Mouse (Mus musculus): ENCODE measurements at regions not wholly inside any gene's neighbourhood (a gene's known extent, or its start where the extent isn't known, plus 50 kb on each side); places are given as distances from the start of the nearest gene placed in this dataset.

DNA sequence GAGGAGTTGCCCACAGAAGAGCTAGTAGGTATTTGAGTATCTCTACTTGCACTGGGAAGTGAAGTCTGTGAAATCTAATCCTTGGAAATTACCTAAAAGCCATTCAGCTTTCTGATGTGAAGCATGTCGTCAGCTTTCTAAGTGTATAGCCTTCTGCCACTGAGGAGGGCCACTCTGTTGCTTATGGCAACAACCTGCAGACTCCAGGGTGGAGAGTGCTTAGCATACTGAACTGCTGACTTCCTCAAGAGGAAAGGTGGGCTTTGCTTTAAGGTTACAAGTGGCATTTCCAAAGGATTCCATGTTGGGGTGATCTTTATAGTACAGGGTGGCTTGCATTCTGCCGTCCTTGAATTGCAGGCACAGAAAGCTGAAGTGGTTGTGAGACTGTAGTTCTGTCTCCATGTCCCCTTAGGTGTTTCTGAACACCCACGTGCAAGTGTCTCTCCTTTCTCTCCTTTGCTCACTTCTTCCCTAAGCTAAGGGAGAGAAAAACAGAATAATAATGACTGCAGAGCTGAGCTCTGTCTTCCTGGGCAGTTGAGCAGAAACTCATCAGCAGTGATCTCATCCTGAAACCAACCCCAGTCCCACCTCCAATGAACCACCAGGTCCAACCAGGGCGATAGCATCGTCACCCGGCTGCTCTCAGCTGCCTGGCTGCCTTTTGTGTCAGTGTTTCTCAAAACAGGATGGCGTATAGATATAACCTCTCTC is 292.3 kb upstream of the Nrp1 start:
- Histone ChIP-seq H3K27me3 (ENCODE audit: poor library complexity, severe bottlenecking) (no peaks in the 10 kb centered on the region), H3K4me1 (0 out of 2 replicates have a peak, but pooled peaks cover 7% of the 10 kb centered on the region), H3K4me3 (no peak overlapping the region), H3K9me3 (no peaks in the 10 kb centered on the region), H3K36me3 (replicated peaks) (no peaks in the 10 kb centered on the region), H3K27ac (no peak overlapping the region)
- 75% methylated on average over 7 of the region's 7 CpGs for WGBS
- DNase-seq (ENCODE audit: extremely low spot score, low spot score) = no peak

GRCm38 (mm10) chr8:128069749-128070148 is 288.7 kb upstream of the Nrp1 start:
- Histone ChIP-seq H3K27ac (no peak overlapping the region), H3K4me1 (0 out of 2 replicates have a peak, but pooled peaks cover 7% of the 10 kb centered on the region), H3K36me3 (replicated peaks) (no peaks in the 10 kb centered on the region), H3K4me3 (no peak overlapping the region), H3K9me3 (no peaks in the 10 kb centered on the region), H3K27me3 (ENCODE audit: poor library complexity, severe bottlenecking) (no peaks in the 10 kb centered on the region)
- 76% methylated on average over 2 of the region's 2 CpGs for WGBS
- DNase-seq (ENCODE audit: extremely low spot score, low spot score) = no peak

GRCm38 (mm10) chr8:128075566-128075965 is 282.8 kb upstream of the Nrp1 start:
- no peak for DNase-seq (ENCODE audit: extremely low spot score, low spot score)
- no peak overlapping the region for H3K4me3 ChIP-seq
- H3K36me3 ChIP-seq (replicated peaks) = no peaks in the 10 kb centered on the region
- H3K27ac ChIP-seq = no peak overlapping the region
- peaks cover 5% of the 10 kb centered on the region; the same call in 1 of the 2 replicates for H3K4me1 ChIP-seq
- 79% methylated on average over 1 of the region's 1 CpGs for WGBS
- H3K9me3 ChIP-seq = no peaks in the 10 kb centered on the region
- no peaks in the 10 kb centered on the region for H3K27me3 ChIP-seq (ENCODE audit: poor library complexity, severe bottlenecking)

GRCm38 (mm10) chr8:128076226-128076625 is 282.2 kb upstream of the Nrp1 start:
- no peaks in the 10 kb centered on the region for H3K9me3 ChIP-seq
- WGBS = 95% methylated on average over 4 of the region's 4 CpGs

DNA sequence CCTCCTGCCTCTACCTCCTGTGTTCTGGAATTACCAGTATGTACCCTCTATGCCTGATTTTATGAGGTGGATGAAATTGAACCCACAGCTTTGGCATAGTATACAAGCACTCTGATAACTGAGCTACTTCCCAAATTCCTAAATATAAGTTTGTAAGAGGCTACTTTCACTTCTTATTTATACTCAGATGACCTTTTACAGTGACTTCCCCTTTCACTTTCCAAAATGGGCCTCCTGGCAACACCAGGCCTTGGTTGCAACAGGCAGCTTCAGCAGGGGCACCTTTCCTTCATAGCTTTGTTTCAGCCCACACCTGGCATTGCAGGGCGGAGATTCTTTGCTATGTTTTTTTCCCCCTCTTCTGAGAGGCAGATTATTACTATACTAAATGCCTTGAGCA is 279.7 kb upstream of the Nrp1 start:
- Histone ChIP-seq H3K27me3 (ENCODE audit: poor library complexity, severe bottlenecking) (no peaks in the 10 kb centered on the region), H3K4me1 (peaks cover 5% of the 10 kb centered on the region; the same call in 1 of the 2 replicates), H3K27ac (no peak overlapping the region), H3K36me3 (replicated peaks) (no peaks in the 10 kb centered on the region), H3K4me3 (no peak overlapping the region), H3K9me3 (no peaks in the 10 kb centered on the region)
- 98% methylated on average over 1 of the region's 1 CpGs for WGBS
- DNase-seq (ENCODE audit: extremely low spot score, low spot score) = no peak

More at GRCm38 (mm10) chr8:128076226-128076625, 282.2 kb upstream of the Nrp1 start:
- no peak for DNase-seq (ENCODE audit: extremely low spot score, low spot score)
- Histone ChIP-seq H3K36me3 (replicated peaks) (no peaks in the 10 kb centered on the region), H3K27ac (no peak overlapping the region), H3K27me3 (ENCODE audit: poor library complexity, severe bottlenecking) (no peaks in the 10 kb centered on the region), H3K4me3 (no peak overlapping the region), H3K4me1 (peaks cover 5% of the 10 kb centered on the region; the same call in 1 of the 2 replicates)

- 94% methylated on average over 1 of the region's 1 CpGs for WGBS
- DNase-seq (ENCODE audit: extremely low spot score, low spot score) = no peak
- no peaks in the 10 kb centered on the region for H3K36me3 ChIP-seq (replicated peaks)
These were observed 272.6 kb upstream of the Nrp1 start for GRCm38 (mm10) chr8:128085800-128086199.

GRCm38 (mm10) chr8:128087500-128087899 is 270.9 kb upstream of the Nrp1 start:
- no peaks in the 10 kb centered on the region for H3K36me3 ChIP-seq (replicated peaks)
- no peak overlapping the region for H3K4me3 ChIP-seq
- no peaks in the 10 kb centered on the region for H3K4me1 ChIP-seq
- no peak overlapping the region for H3K27ac ChIP-seq
- H3K27me3 ChIP-seq (ENCODE audit: poor library complexity, severe bottlenecking) = 0 out of 2 replicates have a peak, but pooled peaks cover 4% of the 10 kb centered on the region
- no peaks in the 10 kb centered on the region for H3K9me3 ChIP-seq
- DNase-seq (ENCODE audit: extremely low spot score, low spot score) = no peak
- 84% methylated on average over 1 of the region's 1 CpGs for WGBS

More at GRCm38 (mm10) chr8:128085800-128086199, 272.6 kb upstream of the Nrp1 start:
- no peaks in the 10 kb centered on the region for H3K4me1 ChIP-seq
- no peaks in the 10 kb centered on the region for H3K9me3 ChIP-seq
- H3K27ac ChIP-seq = no peak overlapping the region
- H3K4me3 ChIP-seq = no peak overlapping the region
- 0 out of 2 replicates have a peak, but pooled peaks cover 4% of the 10 kb centered on the region for H3K27me3 ChIP-seq (ENCODE audit: poor library complexity, severe bottlenecking)

DNA sequence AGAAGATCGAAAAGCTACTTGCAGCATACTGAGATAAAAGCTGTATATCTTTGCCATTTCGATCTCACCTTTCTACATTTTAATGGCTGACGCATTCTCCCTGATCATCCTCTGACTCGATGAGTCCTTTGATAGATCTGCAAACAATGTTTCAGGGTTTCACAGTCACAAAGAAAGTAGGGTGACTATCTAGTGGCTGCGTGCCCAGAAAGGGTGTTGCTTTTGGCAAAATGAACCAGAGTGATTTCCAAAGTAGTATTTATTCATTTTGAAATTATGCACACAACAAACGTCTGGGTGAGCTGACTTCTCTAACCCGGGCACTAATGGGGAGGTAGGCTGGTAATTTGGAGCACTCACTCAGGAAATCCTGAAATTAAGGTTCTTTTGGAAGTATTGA is 265.6 kb upstream of the Nrp1 start:
- Histone ChIP-seq H3K9me3 (no peaks in the 10 kb centered on the region), H3K4me1 (0 out of 2 replicates have a peak, but pooled peaks cover 3% of the 10 kb centered on the region), H3K27me3 (ENCODE audit: poor library complexity, severe bottlenecking) (peaks cover 4% of the 10 kb centered on the region; the same call in 1 of the 2 replicates), H3K4me3 (no peak overlapping the region), H3K36me3 (replicated peaks) (no peaks in the 10 kb centered on the region), H3K27ac (no peak overlapping the region)
- WGBS = 92% methylated on average over 7 of the region's 7 CpGs
- no peak for DNase-seq (ENCODE audit: extremely low spot score, low spot score)

GRCm38 (mm10) chr8:128095451-128095850 is 263.0 kb upstream of the Nrp1 start:
- Histone ChIP-seq H3K27ac (no peak overlapping the region), H3K27me3 (ENCODE audit: poor library complexity, severe bottlenecking) (no peaks in the 10 kb centered on the region; the same call in 1 of the 2 replicates), H3K4me1 (0 out of 2 replicates have a peak, but pooled peaks cover 3% of the 10 kb centered on the region), H3K4me3 (no peak overlapping the region), H3K9me3 (no peaks in the 10 kb centered on the region), H3K36me3 (replicated peaks) (no peaks in the 10 kb centered on the region)
- WGBS = 86% methylated on average over 1 of the region's 1 CpGs
- no peak for DNase-seq (ENCODE audit: extremely low spot score, low spot score)

GRCm38 (mm10) chr8:128097601-128098000 is 260.8 kb upstream of the Nrp1 start:
- DNase-seq (ENCODE audit: extremely low spot score, low spot score) = no peak
- H3K9me3 ChIP-seq = no peaks in the 10 kb centered on the region
- 73% methylated on average over 3 of the region's 3 CpGs for WGBS
- H3K27ac ChIP-seq = no peak overlapping the region
- H3K4me3 ChIP-seq = no peak overlapping the region
- H3K36me3 ChIP-seq (replicated peaks) = no peaks in the 10 kb centered on the region
- no peaks in the 10 kb centered on the region; the same call in 1 of the 2 replicates for H3K27me3 ChIP-seq (ENCODE audit: poor library complexity, severe bottlenecking)
- H3K4me1 ChIP-seq = 0 out of 2 replicates have a peak, but pooled peaks cover 3% of the 10 kb centered on the region

DNA sequence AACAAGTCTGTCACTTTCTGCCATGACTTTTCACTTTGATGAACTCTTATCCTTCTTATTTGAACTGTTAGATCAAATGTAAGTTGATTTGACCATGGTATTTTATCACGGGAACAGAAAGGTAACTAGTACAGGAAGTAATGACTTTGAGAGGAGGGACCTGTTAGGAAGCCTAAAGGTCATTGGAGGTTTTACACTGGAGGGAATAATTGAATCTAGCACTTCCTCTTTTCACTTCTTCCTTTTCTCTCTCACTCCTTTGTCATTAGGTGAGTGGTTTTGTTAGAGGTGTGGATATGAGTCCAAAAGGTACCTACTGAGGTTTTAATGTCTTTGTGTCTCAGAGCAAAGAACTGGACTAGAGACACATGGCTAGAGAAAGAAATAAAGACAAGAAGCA is 255.0 kb upstream of the Nrp1 start:
- WGBS = 92% methylated on average over 1 of the region's 1 CpGs
- Histone ChIP-seq H3K4me3 (no peak overlapping the region), H3K36me3 (replicated peaks) (no peaks in the 10 kb centered on the region), H3K27me3 (ENCODE audit: poor library complexity, severe bottlenecking) (no peaks in the 10 kb centered on the region), H3K9me3 (no peaks in the 10 kb centered on the region), H3K27ac (no peak overlapping the region), H3K4me1 (no peaks in the 10 kb centered on the region)
- DNase-seq (ENCODE audit: extremely low spot score, low spot score) = no peak

- Histone ChIP-seq H3K4me3 (no peak overlapping the region), H3K9me3 (no peaks in the 10 kb centered on the region), H3K4me1 (no peaks in the 10 kb centered on the region), H3K27me3 (ENCODE audit: poor library complexity, severe bottlenecking) (no peaks in the 10 kb centered on the region), H3K27ac (no peak overlapping the region), H3K36me3 (replicated peaks) (no peaks in the 10 kb centered on the region)
- no peak for DNase-seq (ENCODE audit: extremely low spot score, low spot score)
- WGBS = 88% methylated on average over 2 of the region's 2 CpGs
These were observed 251.8 kb upstream of the Nrp1 start for GRCm38 (mm10) chr8:128106569-128106968.

GRCm38 (mm10) chr8:128107041-128107440 is 251.4 kb upstream of the Nrp1 start:
- Histone ChIP-seq H3K27me3 (ENCODE audit: poor library complexity, severe bottlenecking) (no peaks in the 10 kb centered on the region), H3K9me3 (no peaks in the 10 kb centered on the region), H3K27ac (no peak overlapping the region), H3K4me3 (no peak overlapping the region), H3K4me1 (no peaks in the 10 kb centered on the region), H3K36me3 (replicated peaks) (no peaks in the 10 kb centered on the region)
- WGBS = 88% methylated on average over 7 of the region's 7 CpGs
- DNase-seq (ENCODE audit: extremely low spot score, low spot score) = no peak

Data from forebrain, embryonic 10.5 days (tissue).